Mouse (Mus musculus) lung, adult 2 months (tissue): ENCODE data around the gene Gdf7. TPM values are rescaled to one million over a fixed set of nuclear protein-coding genes. Genes with fewer than 3 reads are reported as not detected.

Experiments
- DNase-seq: peaks from one replicate; pipeline ENCODE4 v3.0.0; 2022
- H3K4me1 ChIP-seq: fragments of 200-500 bp; 2 replicates; pipeline ENCODE4 v1.6.1; 2011; ENCODE audit warnings: low read length; ENCODE audit not compliant: control insufficient read depth, insufficient read depth
- H3K4me3 ChIP-seq: fragments of 200-500 bp; replicated peaks from 2 replicates; pipeline ENCODE3; 2011; ENCODE audit warnings: low read depth, mild to moderate bottlenecking, control low read depth, low read length; ENCODE audit errors: extremely low read depth
- CTCF ChIP-seq: fragments of 200-500 bp; IDR thresholded peaks from 2 replicates; pipeline ENCODE4 v1.5.1; 2011; ENCODE audit warnings: mild to moderate bottlenecking, low read length, control low read depth; ENCODE audit not compliant: insufficient read depth
- POLR2A ChIP-seq: fragments of 200-500 bp; IDR thresholded peaks from 2 replicates; pipeline ENCODE4 v1.6.1; 2011; ENCODE audit warnings: low read depth, mild to moderate bottlenecking, control low read depth, low read length, borderline replicate concordance; ENCODE audit errors: extremely low read depth
- whole genome bisulfite sequencing: fragments of 180-500 bp; shearing (Covaris S2); methylation state at CpG from one replicate; pipeline ENCODE4 v1.1.7; 2018; 5-methylcytosine and 5-hydroxymethylcytosine counted together
- polyA plus RNA-seq: library from polyadenylated mRNA; depleted of rRNA; stranded (reverse); fragments of >200 nt; gene quantifications from 2 replicates; pipeline ENCODE4 v1.2.3, GENCODE M21; 2012

Gdf7 gene
- polyA plus RNA-seq, 1 experiment: 0.24 TPM

DNA sequence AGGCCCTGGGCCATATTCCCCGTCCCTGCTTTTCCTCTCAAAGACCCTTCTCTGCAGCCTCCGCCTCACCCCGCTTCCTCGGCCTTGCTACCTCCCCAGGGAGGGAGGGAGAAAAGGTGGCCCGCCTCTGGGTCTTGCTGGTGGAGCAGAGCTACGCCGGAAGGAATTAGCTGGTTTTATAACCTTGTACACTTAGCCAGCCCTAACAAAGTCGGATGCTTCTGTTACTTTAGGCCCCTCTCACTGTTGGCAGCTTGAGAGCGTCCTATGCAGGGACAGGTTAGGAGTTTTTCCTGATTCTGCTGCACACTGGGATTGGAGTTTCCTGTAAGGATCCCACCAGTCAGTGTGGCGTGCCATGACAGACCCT is 1.7 kb downstream of the Gdf7 start:
- WGBS: 53% methylated on average over 10 of the region's 10 CpGs
- H3K4me3 ChIP-seq: no peak overlapping the region
- peaks cover 5% of the 10 kb centered on the region for H3K4me1 ChIP-seq
- no peak for DNase-seq
- no peak for TF ChIP-seq CTCF
- no peak for TF ChIP-seq POLR2A

DNA sequence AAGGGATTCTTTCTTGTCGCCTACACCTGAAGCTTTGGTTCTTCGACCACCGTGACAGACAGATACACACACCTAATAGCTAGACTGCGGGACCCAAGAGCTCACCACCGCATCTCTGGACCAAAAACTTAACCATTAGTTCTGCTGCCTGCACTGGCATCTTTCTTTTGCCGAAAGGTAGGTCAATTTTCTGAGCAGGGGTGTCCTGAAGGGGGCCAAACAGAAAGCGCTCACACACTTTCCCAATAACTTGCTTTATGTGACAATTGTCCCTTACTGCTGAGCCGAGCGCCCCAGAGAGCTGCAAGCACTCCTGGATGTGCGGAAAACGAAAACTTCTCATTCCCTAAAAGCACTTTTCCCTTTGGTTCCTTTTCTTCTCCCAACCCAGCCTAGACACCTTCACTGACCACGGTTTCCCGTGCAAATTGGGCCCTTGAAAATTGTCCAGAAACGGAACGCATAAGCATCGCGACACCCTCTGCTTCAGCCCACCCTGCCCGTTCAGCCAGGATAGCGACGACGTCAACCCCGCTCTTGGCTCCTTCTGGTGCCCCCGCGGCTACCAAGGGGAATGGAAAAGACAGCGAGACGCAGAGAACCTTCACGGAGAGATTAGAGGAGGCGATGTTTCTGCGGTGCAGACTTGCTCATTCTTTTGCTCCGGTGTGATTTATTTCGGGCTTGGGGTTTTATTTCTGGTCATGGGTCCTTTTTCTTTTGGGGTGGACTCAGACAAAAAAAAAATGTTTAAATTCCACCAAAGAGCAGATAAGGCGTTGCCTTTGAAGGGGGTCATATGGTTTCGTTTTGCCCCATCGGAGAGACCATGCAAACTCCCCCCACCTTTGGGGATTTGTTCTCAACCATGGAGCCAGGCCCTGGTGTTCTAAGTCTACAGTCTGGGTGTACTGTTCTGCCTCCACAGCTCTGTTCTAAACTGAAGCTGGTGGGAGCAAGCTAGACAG is 2.3 kb downstream of the Gdf7 start:
- DNase-seq: no peak
- Histone ChIP-seq H3K4me1 (peaks cover 5% of the 10 kb centered on the region), H3K4me3 (no peak overlapping the region)
- WGBS: 17% methylated on average over 34 of the region's 34 CpGs
- TF ChIP-seq POLR2A: no peak
- TF ChIP-seq CTCF: no peak

DNA sequence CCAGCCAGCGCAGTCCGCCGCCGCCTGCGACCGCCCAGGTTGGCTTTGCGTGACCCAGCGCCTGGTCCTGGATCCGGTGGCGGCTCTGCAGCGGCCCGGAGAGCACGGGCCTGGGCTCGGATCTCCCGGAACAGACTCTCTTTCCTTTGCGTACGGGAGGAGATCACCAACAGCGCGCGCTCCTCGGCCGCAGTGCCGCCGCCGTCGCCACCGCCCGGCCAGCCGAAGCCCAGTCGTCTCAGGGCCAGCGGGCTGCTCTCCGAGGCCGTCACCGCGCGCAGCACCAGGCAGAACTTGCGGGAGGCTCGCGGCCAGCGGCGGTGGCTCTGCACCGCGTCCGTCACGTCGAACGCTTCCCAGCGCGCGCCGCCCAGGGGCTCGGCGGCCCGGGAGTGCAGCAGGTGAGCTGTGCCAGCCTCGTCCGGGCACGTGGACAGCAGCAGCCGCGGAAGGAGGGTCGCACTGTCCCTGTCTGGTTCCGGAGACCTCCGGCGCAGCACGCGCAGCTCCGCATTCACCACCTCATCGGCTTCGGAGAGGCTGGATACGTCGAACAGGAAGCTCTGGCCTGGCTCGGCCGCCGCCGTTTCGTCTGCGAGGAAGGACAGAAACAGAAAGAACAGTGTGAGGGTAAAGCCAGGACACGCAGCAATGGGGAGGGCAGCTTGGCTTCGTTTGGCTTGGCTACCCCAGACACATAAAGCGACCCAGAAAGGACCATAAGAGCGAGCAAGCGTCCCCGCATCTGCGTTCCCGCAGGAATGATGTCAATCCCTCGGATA is 3.2 kb downstream of the Gdf7 start:
- TF ChIP-seq POLR2A: no peak
- TF ChIP-seq CTCF: no peak
- WGBS: 2% methylated on average over 85 of the region's 85 CpGs
- no peak for DNase-seq
- no peak overlapping the region for H3K4me3 ChIP-seq
- H3K4me1 ChIP-seq: peaks cover 5% of the 10 kb centered on the region

DNA sequence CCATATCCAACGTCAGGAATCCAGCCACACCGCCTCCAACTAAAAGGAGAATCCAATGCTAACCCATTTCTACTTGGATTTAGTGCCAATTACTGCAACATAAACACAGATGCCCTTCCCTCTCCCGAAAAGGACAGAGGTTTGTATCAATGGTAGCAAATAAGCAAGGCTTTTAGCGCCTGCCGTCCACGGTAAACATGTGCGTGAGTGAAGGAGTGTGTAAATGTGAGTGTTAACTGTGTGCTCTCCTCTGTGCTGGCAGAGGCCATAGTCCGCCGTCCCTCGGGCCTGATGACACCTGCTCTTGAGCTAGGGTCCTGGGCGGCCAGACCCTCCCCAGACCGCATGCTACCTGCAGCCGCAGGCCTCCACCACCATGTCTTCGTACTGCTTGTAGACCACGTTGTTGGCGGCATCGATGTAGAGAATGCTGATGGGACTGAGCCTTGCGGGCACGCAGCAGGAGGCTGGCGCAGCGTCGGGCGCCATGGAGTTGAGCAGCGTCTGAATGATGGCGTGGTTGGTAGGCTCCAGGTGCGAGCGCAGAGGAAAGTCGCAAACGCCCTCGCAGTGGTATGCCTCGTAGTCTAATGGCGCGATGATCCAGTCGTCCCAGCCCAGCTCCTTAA is 4.1 kb downstream of the Gdf7 start:
- WGBS: 11% methylated on average over 34 of the region's 34 CpGs

DNA sequence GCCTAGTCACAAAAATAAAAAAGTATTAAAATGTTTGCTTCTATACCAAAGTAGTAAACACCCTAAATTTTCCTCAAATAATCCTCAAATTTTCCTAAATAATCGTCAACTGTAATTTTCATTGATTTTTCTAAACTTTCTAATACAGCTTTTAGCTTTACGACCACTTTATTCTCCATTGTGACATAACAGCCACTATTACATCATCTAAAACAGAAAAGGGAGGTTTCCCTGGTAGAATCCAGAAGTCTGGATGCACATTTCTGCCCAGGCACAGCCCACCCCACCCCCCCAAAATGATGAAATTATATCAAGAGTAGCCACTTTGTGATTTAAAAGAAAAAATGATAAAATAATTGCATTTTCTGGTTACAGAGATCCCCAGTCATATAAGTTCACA is 5.6 kb downstream of the Gdf7 start:
- no peak overlapping the region for H3K4me3 ChIP-seq
- DNase-seq: no peak
- TF ChIP-seq POLR2A: no peak
- TF ChIP-seq CTCF: no peak
- 77% methylated on average over 2 of the region's 2 CpGs for WGBS
- H3K4me1 ChIP-seq: peaks cover 5% of the 10 kb centered on the region

More for the DNA sequence above, 4.1 kb downstream of the Gdf7 start:
- H3K4me3 ChIP-seq: no peak overlapping the region
- no peak for TF ChIP-seq CTCF
- no peak for DNase-seq
- peaks cover 5% of the 10 kb centered on the region for H3K4me1 ChIP-seq

DNA sequence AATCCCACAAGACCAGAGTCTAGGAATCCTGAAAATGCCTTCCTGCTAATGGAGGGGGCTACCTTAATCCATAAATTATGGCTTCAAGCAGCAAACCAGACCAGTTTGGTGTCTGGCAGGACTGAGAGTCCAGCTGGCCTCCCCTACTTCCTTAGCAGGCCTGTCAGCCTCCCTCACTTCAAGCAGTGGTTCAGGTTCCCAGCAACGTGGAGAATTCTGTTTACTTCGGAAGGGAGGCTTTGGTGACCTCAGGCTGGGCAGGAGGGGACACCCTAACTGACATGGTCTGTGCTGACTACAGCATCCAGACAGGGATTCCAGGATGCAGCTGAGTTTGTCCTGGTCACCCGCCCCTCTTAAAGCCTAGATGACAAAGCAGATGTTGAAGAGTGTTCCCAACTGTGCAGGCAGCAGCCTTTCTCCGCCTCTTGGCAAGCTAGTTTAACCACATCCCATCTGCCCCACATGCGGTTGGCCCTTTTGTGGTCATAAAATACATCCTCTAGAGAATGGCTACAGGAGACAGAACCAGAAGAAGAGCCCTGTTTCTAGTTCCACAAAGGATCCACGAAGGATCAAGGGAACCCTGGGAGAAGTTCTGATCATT is 6.3 kb downstream of the Gdf7 start:
- Histone ChIP-seq H3K4me3 (no peak overlapping the region), H3K4me1 (peaks cover 5% of the 10 kb centered on the region)
- TF ChIP-seq POLR2A (no peak), CTCF (no peak)
- no peak for DNase-seq
- WGBS: 37% methylated on average over 6 of the region's 6 CpGs

DNA sequence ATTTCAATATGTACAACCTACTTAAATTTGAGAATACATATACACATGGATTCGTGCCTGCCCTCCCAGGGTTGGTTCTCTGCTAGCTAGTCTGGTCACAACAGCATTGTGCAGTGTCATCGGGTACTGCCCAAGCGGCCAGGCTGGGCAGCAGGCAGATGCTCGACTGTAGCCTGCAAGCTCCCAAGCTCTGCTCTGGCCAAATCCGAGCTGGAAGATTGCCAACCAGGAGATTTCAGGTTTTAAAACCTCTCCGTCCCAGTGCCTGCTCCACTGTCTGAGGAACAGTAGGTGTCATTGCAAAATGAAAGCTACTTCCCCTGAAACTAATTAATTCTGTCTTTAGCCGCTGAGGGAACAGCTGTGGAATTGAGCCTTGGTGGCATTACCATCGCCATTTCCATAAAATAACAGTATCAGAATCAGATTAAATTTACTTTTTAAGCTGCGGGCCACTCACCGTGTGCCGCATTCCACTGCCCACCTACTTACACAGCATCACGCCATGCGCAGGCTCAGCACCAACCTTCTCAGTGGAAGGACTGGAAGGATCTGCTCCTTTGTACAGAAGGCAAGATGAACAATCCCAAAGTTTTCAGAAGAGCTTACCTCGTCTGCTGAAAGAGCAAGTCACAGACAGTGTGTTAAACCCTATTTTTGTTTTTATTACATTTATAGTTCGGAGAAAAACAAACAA is 10.4 kb downstream of the Gdf7 start:
- no peak for TF ChIP-seq CTCF
- no peak for TF ChIP-seq POLR2A
- Histone ChIP-seq H3K4me3 (no peak overlapping the region), H3K4me1 (no peaks in the 10 kb centered on the region)
- 71% methylated on average over 15 of the region's 15 CpGs for WGBS
- no peak for DNase-seq

DNA sequence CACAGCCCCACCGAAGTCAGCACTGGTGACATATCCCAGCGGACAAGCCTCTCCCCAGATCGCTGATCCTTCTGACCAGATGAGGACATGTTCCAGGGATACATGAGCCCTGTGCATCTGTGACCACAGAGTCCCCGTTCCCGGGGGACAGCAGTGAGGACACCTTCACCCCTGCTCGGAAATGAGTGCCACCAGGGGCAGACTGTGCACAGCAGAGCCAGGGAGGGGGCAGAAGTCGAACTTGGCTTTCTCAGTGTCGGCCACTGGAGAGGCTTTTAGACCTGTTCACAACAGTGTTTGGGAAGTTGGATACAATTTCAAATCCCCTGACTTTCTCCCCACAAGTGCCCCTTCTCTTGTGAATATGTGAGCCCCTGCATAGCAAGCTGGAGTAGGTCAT is 12.3 kb downstream of the Gdf7 start:
- WGBS: 91% methylated on average over 8 of the region's 8 CpGs
- Histone ChIP-seq H3K4me1 (no peaks in the 10 kb centered on the region), H3K4me3 (no peak overlapping the region)
- no peak for DNase-seq
- TF ChIP-seq CTCF (no peak), POLR2A (no peak)

DNA sequence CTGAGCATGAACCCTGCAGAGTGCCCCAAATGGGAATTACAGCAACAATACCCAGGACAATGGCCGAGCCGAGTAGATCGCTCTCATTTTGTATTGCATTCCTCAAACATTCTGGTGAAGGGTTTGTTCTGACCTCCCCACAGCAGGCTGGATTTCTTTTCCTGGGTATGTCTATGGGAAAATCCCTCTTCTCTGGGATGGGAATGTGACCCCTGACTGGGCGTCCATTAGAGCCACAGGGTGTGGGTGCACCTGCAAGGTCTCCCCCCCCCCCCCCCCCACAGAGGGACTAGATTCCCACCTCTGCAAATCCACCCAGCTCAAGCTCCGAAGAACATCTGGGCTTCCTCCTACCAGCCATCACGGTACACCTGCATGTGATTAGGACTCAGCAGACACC is 12.7 kb downstream of the Gdf7 start:
- WGBS: 92% methylated on average over 6 of the region's 6 CpGs
- no peak overlapping the region for H3K4me3 ChIP-seq
- TF ChIP-seq CTCF: no peak
- TF ChIP-seq POLR2A: no peak
- H3K4me1 ChIP-seq: no peaks in the 10 kb centered on the region
- no peak for DNase-seq
